Mouse (Mus musculus) brown adipose tissue, adult 24 weeks (tissue): ENCODE measurements at regions not wholly inside any gene's neighbourhood (a gene's known extent, or its start where the extent isn't known, plus 50 kb on each side); places are given as distances from the start of the nearest gene placed in this dataset.

Experiments used
- H3K27ac ChIP-seq: fragments of 200-500 bp; replicated peaks from 2 replicates; pipeline ENCODE4 v1.5.1; 2012; ENCODE audit warnings: low read depth, mild to moderate bottlenecking, low read length
- H3K4me1 ChIP-seq: fragments of 200-500 bp; 2 replicates; pipeline ENCODE4 v1.6.1; 2012; ENCODE audit warnings: low read length, mixed read lengths; ENCODE audit not compliant: control insufficient read depth, insufficient read depth, insufficient read length
- H3K4me3 ChIP-seq: fragments of 200-500 bp; 2 replicates; pipeline ENCODE4 v1.5.1; 2012; ENCODE audit warnings: low read depth, mild to moderate bottlenecking, low read length, moderate library complexity; ENCODE audit not compliant: insufficient read depth

DNA sequence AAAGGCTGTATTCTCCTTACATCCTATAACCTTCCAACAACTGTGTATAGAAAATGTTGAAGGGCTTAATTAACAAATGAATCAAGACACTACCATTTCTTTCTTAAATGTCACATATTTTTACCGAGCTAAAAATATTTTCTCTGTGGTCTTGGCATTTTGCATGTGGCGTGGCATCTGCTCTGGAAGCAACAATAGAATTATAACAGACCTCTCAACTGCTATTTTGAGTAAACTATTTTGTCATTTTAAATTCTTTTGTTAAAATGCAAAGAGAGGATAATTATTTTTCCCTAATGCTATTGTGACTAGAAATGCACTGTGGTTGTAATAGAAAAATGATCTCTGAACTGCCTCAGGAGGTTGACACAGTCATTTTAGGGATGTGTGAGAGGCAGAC, 187.9 kb downstream of the Spry2 start:
- Histone ChIP-seq H3K4me3 (no peak overlapping the region), H3K27ac (no peak overlapping the region), H3K4me1 (no peaks in the 10 kb centered on the region)

DNA sequence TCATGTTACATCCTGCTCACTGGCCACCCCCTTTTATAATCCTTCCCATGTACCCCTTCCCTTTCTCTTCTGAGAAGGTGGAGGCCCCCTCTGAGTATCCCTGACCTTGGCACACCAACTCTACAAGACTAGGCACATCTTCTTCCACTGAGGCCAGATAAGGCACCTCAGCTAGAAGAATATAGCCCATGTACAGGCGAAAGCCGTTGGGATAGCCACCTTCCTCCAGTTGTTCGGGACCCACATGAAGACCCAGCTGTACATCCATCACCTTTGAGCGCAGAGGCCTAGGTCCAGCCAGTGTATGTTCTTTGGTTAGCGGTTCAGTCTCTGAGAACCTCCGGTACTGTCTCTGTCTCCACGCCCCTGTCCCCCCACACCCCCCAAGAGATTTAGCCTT, 189.9 kb downstream of the Spry2 start:
- Histone ChIP-seq H3K27ac (no peak overlapping the region), H3K4me1 (no peaks in the 10 kb centered on the region), H3K4me3 (no peak overlapping the region)

DNA sequence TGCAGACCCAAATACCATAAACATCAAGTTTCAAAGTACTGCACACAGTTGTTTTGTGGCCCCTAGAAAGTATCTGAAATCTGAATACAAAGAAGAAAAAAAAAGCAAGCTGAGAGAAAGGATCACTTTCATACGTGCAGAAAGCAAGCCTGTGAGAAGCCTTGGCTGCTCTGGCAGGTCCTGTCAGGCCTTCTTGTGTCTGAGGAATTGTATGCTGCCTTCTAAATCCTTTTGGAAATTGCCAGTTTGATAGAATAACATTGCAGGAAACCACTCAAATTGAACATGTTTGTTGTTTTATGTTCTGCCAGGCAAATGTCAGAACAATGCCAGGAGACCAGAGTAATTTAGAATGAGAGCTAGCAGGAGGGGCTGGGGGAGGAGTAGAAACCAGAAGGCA, 198.0 kb downstream of the Spry2 start:
- Histone ChIP-seq H3K4me1 (peaks cover 4% of the 10 kb centered on the region; the same call in 1 of the 2 replicates), H3K27ac (no peak overlapping the region), H3K4me3 (no peak overlapping the region)

DNA sequence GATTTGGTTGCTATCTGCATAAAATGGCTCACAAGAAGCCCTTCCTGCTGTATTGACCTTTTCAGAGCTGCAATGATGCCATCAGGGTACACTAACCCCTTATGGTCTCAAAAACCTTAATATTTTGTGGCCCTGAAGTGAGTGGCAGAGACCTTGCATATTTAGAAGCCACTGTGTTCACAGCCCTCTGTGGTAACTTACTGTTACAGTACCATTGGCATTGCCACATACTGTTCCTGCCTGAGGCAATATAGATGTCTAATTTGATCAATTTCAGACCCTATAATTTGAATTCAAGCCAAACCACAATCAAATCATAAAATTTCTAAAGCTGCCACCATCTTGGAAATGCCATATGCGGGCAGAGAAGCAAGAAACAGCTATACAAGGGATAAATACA, 198.5 kb downstream of the Spry2 start:
- no peak overlapping the region for H3K27ac ChIP-seq
- H3K4me1 ChIP-seq = peaks cover 4% of the 10 kb centered on the region; the same call in 1 of the 2 replicates
- H3K4me3 ChIP-seq = no peak overlapping the region

DNA sequence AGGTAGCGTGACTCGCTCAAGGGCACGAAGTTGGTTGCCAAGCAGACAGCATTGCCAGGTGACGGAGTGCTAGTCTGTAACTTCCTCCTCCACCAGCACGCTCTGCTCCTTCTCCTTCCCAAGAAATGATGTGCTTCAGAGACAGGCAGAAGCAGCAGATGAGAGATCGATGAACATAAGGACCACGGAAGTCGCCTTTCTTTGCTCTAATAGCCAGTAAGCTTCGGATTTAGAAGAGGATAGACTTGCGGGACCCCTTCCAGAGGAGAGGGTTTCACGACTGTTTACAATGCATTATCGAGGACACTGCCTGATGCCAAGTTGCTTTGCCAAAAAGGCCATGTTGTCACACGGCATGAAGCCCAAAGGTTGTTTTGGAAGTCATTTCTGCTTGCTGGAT, 199.2 kb downstream of the Spry2 start:
- Histone ChIP-seq H3K4me3 (no peak overlapping the region), H3K4me1 (peaks cover 4% of the 10 kb centered on the region; the same call in 1 of the 2 replicates), H3K27ac (no peak overlapping the region)

DNA sequence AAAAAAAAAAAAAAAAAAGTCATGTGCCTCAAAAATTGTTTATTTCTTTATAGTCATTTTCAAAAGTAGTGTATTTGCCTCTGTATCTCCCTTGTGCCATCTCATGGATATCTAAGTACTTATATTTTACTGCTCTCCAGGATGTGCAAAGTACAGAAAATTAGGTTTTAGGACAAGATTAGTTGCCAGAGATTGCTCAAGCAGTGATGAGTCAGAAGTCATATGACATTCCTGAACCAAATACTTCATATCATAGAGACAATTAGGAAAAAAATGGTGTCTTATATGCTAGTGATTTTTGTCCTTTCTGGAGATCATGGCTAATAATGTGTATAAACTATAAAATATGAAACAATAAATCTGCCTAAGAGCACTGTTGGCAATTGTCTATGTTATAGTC, 201.7 kb downstream of the Spry2 start:
- no peak overlapping the region for H3K4me3 ChIP-seq
- peaks cover 4% of the 10 kb centered on the region; the same call in 1 of the 2 replicates for H3K4me1 ChIP-seq
- no peak overlapping the region for H3K27ac ChIP-seq

DNA sequence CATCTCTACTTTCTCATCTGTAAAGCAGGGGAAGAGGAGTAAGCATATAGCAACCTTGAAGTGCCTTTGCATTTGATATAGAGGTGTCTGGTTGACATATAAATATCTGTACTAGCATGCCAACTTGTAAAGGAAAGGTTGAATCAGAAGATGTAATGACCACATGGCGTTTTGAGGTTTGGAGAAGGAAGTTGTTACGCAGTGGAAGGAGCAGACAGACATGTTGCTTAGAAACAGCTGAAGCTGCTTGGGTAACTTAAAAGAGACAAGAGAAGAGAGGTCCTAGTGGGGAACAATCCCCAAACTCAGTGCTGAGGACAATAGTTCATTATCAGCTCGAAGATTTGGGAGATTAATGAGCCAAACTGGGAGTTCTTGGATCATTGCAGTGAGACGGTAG, 202.9 kb downstream of the Spry2 start:
- Histone ChIP-seq H3K4me1 (peaks cover 4% of the 10 kb centered on the region; the same call in 1 of the 2 replicates), H3K4me3 (no peak overlapping the region), H3K27ac (no peak overlapping the region)

DNA sequence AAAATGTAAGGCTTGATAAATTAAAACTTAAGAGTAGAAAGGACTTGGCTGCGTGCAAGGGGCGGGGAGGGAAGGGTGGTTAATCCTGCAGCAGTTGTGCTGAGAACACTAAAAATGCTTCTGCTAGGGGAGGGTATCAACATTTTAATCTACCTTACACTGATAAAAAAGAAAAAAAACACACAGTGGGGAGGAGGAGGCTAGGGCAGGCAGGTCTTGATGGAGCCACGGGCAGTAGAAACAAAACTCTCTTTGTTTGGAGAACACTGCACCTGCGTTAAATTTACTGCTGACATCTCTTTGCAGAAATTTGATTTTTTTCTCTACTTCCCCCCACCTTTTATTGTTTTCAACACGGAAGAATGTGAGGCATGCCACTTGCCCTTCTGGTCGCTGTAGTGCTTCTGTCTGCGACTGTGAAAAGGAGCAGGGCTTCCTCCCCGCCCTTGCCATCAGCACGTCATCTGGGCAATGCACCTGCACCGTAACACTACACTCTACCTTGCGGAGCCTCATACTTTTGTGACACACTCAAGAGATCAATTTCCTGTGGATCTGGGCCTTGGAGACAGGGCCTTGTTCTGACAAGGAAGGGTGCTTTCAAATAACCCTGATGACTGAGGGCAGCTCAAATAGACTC, 211.7 kb downstream of the Spry2 start:
- Histone ChIP-seq H3K4me3 (no peak overlapping the region), H3K27ac (no peak overlapping the region), H3K4me1 (no peaks in the 10 kb centered on the region)

DNA sequence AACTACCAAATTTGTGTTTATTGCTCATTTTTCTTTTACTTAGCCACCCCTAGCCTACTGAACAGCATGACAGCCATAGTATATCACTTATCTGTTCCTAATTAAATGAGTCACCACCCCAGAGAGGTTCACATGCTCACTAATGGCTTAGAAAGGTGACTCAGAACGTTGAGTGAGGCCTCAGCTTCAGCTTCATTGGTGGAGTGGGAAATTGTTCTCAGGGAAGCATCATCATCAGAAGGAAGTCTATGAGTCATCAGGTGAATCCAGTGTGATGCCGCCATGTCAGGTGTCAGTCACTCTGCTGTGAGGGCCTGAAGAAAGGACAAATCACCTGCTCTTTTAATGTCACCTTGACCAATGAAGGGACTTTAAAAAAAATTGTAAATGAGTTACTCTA, 212.3 kb downstream of the Spry2 start:
- H3K27ac ChIP-seq = no peak overlapping the region
- H3K4me3 ChIP-seq = no peak overlapping the region
- H3K4me1 ChIP-seq = no peaks in the 10 kb centered on the region

DNA sequence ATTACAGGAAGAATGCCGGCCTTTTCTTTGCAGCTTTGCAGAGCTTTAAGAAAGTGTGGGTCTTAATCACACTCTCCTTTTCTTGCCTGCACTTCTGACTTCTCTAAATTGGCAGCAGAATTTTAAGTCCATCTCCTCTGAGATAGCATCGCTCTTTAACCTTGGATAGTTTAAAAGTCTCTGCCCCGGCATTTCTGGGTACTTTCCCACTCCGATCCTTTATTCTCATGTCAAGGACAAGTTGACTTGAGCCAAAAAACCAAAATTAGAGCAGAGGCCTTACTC, 220.0 kb downstream of the Spry2 start:
- Histone ChIP-seq H3K4me3 (peak overlapping the region; percentile 35), H3K27ac (no peak overlapping the region), H3K4me1 (peaks cover 3% of the 10 kb centered on the region; the same call in 1 of the 2 replicates)

DNA sequence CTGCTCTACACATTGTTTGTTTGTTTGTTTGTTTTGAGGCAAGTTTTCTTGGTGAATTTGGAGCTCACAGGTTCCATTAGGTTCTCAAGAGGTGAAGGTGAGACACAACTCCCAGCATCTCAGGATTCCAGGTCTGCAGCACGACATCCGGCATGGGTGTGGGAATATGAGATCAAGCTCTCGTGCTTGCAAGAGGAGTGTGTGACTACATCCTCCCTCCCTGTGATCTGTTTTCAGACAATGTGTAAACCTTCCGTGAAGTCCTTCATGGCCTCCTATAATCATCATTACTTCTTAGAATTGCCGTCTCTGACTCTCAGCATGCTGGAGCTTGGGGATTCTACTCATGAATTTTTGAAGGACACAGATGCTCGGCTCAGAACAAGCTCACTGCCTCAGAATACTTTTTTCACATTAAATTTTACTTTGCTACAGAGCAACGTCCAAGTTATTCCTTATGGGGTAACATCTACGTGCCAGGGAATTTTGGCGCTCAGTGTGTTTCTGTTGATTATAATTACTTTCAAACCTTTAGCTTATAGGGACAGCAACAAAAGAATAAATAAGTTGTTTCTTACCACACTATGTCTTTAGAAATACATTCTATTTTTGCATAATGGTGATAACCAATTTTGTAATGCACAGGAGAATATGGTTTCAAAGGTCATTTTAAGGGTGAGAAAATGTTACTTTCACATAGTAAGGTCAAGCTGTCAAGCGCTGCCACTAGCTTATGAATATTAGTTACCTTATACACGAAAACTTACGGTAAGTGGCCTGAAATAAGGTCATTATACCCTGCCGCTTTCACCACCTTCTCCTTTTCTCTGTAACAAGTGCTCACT, 220.6 kb downstream of the Spry2 start:
- Histone ChIP-seq H3K4me3 (peak overlapping the region; percentile 35), H3K27ac (0 out of 2 replicates have a peak overlapping the region, but pooled peaks have one; percentile 12), H3K4me1 (peaks cover 3% of the 10 kb centered on the region; the same call in 1 of the 2 replicates)

DNA sequence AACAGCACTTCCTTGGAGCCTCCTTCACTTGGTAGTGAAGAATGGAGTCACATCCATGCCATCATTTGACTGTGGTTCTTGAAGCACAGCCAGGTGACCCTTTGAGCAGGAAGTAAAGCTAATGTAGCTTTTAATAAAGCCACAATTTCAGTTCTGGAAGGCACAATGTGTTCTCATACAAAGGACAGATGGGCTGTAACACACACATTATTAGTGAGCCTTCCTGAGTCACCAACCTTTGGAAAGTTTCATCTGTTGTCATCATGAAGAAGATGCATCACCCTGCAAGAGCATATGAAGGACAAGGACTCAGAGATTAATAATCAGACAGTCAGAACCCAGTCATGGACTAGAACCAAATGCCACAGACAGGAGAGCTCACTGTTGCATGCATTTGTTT, 221.6 kb downstream of the Spry2 start:
- Histone ChIP-seq H3K27ac (no peak overlapping the region), H3K4me3 (no peak overlapping the region)

DNA sequence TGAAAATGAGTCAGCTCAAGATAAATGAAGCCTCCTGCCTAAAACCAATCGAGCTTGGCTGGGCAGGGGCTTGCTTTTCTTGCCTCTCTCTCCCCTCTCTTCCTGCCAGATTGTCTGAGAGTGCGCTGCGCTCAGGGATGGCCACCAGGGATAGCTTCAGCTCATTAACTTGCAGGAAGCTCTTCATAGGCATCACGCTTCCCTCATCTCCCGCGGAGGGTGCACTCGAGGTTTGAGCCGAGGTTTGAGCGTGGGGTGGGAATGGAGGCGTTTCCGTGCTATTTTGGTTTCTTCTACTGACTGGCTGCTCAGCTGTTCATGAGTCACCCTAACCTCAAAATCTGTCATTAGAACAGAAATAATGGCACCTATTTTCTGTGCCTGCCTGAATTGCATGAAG, 227.7 kb downstream of the Spry2 start:
- Histone ChIP-seq H3K4me3 (no peak overlapping the region), H3K4me1 (no peaks in the 10 kb centered on the region), H3K27ac (no peak overlapping the region)

More for the DNA sequence above, 221.6 kb downstream of the Spry2 start:
- H3K4me1 ChIP-seq = peaks cover 3% of the 10 kb centered on the region; the same call in 1 of the 2 replicates

DNA sequence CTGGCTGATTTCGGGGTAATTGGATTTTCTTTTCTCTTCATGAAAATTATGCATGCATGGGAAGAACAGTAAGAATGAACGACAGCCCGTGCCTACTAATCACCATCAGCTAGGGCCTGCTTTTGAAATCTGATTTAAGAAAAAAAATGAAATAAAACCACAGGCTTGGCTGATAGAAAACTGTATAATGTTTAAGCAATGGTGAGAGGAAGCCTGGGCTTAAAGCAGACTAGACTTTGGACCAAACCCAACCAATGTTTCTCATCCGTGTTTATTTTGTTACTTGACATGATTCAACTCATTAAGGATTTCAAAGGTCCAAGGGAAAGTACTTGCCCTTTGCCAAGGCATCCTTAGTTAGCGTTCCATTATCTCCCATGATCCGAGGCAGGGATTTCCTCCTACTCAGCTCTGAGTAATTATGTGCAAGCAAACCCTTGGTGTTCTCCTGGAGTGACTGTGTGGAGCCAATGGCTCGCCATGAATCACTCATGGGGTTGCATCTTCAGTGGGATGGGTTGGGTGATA, 231.9 kb downstream of the Spry2 start:
- no peak overlapping the region for H3K27ac ChIP-seq
- H3K4me3 ChIP-seq = no peak overlapping the region
- H3K4me1 ChIP-seq = no peaks in the 10 kb centered on the region

DNA sequence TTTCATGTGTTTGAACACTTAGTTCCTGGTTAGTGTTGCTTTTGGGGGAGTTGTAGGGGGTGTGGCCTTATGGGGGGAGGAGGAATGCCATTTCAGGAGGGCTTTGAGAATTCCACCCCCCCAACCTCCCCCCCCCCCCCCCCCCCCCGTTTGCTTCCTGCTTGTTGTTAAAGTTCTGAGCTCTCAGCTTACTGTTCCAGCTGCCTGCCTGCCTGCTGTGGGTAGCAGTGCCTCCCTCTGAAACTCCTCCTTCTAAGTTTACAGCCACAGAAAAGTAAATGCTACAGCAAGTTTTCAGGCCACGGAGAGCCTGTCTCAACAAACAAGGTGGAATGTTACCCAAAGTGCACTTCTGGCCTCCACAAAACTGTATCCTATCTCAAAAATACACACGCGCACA, 233.1 kb downstream of the Spry2 start:
- Histone ChIP-seq H3K27ac (no peak overlapping the region), H3K4me1 (no peaks in the 10 kb centered on the region), H3K4me3 (no peak overlapping the region)

DNA sequence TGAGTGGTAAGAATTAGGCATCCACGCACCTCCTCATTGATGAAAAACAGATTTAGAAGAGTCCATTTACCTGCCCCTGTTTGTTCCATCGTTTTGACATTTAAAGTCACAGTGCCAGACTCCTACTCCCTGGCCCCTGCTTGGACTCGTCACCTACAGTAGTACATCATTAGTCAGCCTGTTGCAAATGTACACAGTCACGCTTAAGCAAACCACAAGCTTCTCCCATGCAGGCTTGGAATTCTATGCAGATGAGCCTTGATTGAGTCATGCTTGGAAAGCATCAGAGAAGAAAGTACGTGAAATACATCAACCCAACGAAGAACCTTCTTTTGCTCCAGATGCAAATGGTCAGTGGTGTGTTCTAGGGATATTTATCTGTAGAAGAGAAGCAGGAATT, 233.8 kb downstream of the Spry2 start:
- Histone ChIP-seq H3K27ac (no peak overlapping the region), H3K4me1 (no peaks in the 10 kb centered on the region), H3K4me3 (no peak overlapping the region)
